Mouse (Mus musculus) urinary bladder, postnatal 36 days (tissue): ENCODE measurements around the gene Map4.

Source experiments
- DNase-seq, 2 experiments: peaks; one replicate each; pipeline ENCODE4 v3.0.0; 2022; ENCODE audit warnings: low spot score in 2 of 2, mixed read lengths in 1 of 2

Map4 gene

GRCm38 (mm10) chr9:109931257-109932171 lies at the start of gene Map4:
Gene Map4, plus strand, starts transcription at chr9:109931460.
- DNase-seq, result peak; percentile 95 to 98

GRCm38 (mm10) chr9:109886259-109886658 lies 45.0 kb upstream of the Map4 start:
- DNase-seq, result no peak

GRCm38 (mm10) chr9:109887321-109887720 lies 43.9 kb upstream of the Map4 start:
- DNase-seq, result no peak

- no peak for DNase-seq
These were observed 39.8 kb upstream of the Map4 start for GRCm38 (mm10) chr9:109891501-109891900.

GRCm38 (mm10) chr9:109892651-109893250 lies 38.5 kb upstream of the Map4 start:
- peak in 1 of 2 experiments; percentile 65 for DNase-seq

- peak; percentile 59 to 68 for DNase-seq
These were observed 36.7 kb upstream of the Map4 start for GRCm38 (mm10) chr9:109894413-109895090.

GRCm38 (mm10) chr9:109895593-109895992 lies 35.7 kb upstream of the Map4 start:
- DNase-seq, result peak in 1 of 2 experiments; percentile 31

- DNase-seq, result no peak
These were observed 34.8 kb upstream of the Map4 start for GRCm38 (mm10) chr9:109896253-109897150.

- DNase-seq, result no peak
These were observed 33.2 kb upstream of the Map4 start for GRCm38 (mm10) chr9:109898027-109898426.

GRCm38 (mm10) chr9:109899361-109899760 lies 31.9 kb upstream of the Map4 start:
- no peak for DNase-seq

- DNase-seq, result no peak
These were observed 31.5 kb upstream of the Map4 start for GRCm38 (mm10) chr9:109899774-109900173.

GRCm38 (mm10) chr9:109900604-109901003 lies 30.7 kb upstream of the Map4 start:
- DNase-seq, result no peak

GRCm38 (mm10) chr9:109902246-109902645 lies 29.0 kb upstream of the Map4 start:
- no peak for DNase-seq

GRCm38 (mm10) chr9:109902740-109903139 lies 28.5 kb upstream of the Map4 start:
- no peak for DNase-seq

- peak in 1 of 2 experiments; percentile 76 for DNase-seq
These were observed 24.0 kb upstream of the Map4 start for GRCm38 (mm10) chr9:109907300-109907699.

GRCm38 (mm10) chr9:109907774-109908465 lies 23.3 kb upstream of the Map4 start:
- no peak for DNase-seq

- no peak for DNase-seq
These were observed 22.2 kb upstream of the Map4 start for GRCm38 (mm10) chr9:109909102-109909501.

- DNase-seq, result no peak
These were observed 21.3 kb upstream of the Map4 start for GRCm38 (mm10) chr9:109909926-109910325.

- DNase-seq, result peak in 1 of 2 experiments; percentile 60
These were observed 19.5 kb upstream of the Map4 start for GRCm38 (mm10) chr9:109911779-109912178.

GRCm38 (mm10) chr9:109914269-109914926 lies 16.9 kb upstream of the Map4 start:
- no peak for DNase-seq
